Mouse (Mus musculus) hindbrain, postnatal 0 days (tissue): Measurements from ENCODE around the gene Gak. TPM values are rescaled to one million over a fixed set of nuclear protein-coding genes. Genes with fewer than 3 reads are reported as not detected.

Experiments used
- ATAC-seq: fragments of 200-750 bp; cut with Nextera tagmentation; 2 replicates; pipeline ENCODE4 v1.8.0; 2017; ENCODE audit warnings: mild to moderate bottlenecking, moderate TSS enrichment, moderate library complexity
- DNase-seq: peaks from one replicate; pipeline ENCODE4 v3.0.0-alpha.2; 2015; ENCODE audit warnings: low spot score
- H3K27ac ChIP-seq: fragments of 300-500 bp; sonication (generic); 2 replicates; pipeline ENCODE4 v1.5.1; 2014; ENCODE audit warnings: mild to moderate bottlenecking
- H3K27me3 ChIP-seq: fragments of 300-500 bp; sonication (generic); 2 replicates; pipeline ENCODE4 v1.6.1; 2014; ENCODE audit warnings: low read length, mixed read lengths; ENCODE audit not compliant: insufficient read depth
- H3K36me3 ChIP-seq: fragments of 300-500 bp; sonication (generic); 2 replicates; pipeline ENCODE4 v1.6.1; 2014; ENCODE audit warnings: low read length, mixed read lengths; ENCODE audit not compliant: insufficient read depth
- H3K4me1 ChIP-seq: fragments of 300-500 bp; sonication (generic); 2 replicates; pipeline ENCODE4 v1.6.1; 2014; ENCODE audit warnings: antibody characterized with exemption, low read length, mixed read lengths; ENCODE audit not compliant: insufficient read depth
- H3K4me2 ChIP-seq: fragments of 300-500 bp; sonication (generic); 2 replicates; pipeline ENCODE4 v1.6.1; 2014; ENCODE audit warnings: low read depth, mild to moderate bottlenecking, low read length, moderate library complexity, mixed read lengths
- H3K4me3 ChIP-seq: fragments of 300-500 bp; sonication (generic); 2 replicates; pipeline ENCODE4 v1.5.1; 2014; ENCODE audit warnings: low read length
- H3K9ac ChIP-seq: fragments of 300-500 bp; sonication (generic); replicated peaks from 2 replicates; pipeline ENCODE4 v1.6.1; 2014; ENCODE audit warnings: mild to moderate bottlenecking, low read length, moderate library complexity, mixed read lengths
- H3K9me3 ChIP-seq: fragments of 300-500 bp; sonication (generic); 2 replicates; pipeline ENCODE4 v1.6.1; 2016; ENCODE audit warnings: low read length, mixed read lengths
- CTCF ChIP-seq: IDR thresholded peaks from 2 replicates; pipeline ENCODE4 v1.5.1; 2016; ENCODE audit warnings: antibody characterized with exemption, control low read depth, low read depth
- whole genome bisulfite sequencing: fragments of 180-500 bp; shearing (Covaris S2); extraction: QIAGEN DNeasy Blood & Tissue Kit; methylation state at CpG from one replicate; pipeline ENCODE4 v1.1.7; 2014; 5-methylcytosine and 5-hydroxymethylcytosine counted together
- polyA plus RNA-seq: library from polyadenylated mRNA; unstranded; fragments of >200 nt; fragmentation: Nextera tagmentation; extraction: Ambion mirVana; gene quantifications from 2 replicates; pipeline ENCODE4 v1.2.1, GENCODE M21; 2015
- total RNA-seq: library from RNA; depleted of rRNA; stranded (reverse); fragments of >200 nt; gene quantifications from 2 replicates; pipeline ENCODE4 v1.2.3, GENCODE M21; 2014

Gak gene
- total and polyA plus RNA-seq, 2 experiments from 2014 or later: 43.5 to 75.5 TPM

DNA sequence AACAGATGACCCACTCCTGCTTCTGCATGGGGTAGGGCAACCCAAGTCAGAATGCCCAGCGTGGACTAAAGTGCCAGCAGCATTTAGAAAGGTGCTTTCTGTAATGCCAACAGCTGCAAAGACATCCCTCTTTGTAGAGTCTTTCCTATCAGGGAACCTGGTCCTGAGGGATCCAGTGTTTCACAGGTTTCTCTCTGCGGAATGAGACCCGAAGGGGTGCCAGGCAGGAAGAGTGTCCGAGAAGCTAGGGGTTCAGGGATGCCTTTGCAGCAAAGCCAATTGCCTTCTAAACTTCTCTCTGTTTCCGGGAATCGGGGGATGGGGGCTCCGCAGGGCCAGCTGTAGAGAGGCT is 80.4 kb downstream of the Gak start:
- H3K4me2 ChIP-seq: peak overlapping the region; percentile 78
- DNase-seq (no peak), ATAC-seq (no peak)
- H3K36me3 ChIP-seq: 0 out of 2 replicates have a peak, but pooled peaks cover 5% of the 10 kb centered on the region
- no peak for TF ChIP-seq CTCF
- no peaks in the 10 kb centered on the region for H3K9me3 ChIP-seq
- H3K4me1 ChIP-seq: peaks cover 6% of the 10 kb centered on the region; the same call in 1 of the 2 replicates
- no peaks in the 10 kb centered on the region for H3K27me3 ChIP-seq
- peak overlapping the region; percentile 72 for H3K9ac ChIP-seq
- WGBS: 11% methylated on average over 7 of the region's 7 CpGs
- H3K27ac ChIP-seq: peak overlapping the region; percentile 90
- H3K4me3 ChIP-seq: peak overlapping the region; percentile 48

DNA sequence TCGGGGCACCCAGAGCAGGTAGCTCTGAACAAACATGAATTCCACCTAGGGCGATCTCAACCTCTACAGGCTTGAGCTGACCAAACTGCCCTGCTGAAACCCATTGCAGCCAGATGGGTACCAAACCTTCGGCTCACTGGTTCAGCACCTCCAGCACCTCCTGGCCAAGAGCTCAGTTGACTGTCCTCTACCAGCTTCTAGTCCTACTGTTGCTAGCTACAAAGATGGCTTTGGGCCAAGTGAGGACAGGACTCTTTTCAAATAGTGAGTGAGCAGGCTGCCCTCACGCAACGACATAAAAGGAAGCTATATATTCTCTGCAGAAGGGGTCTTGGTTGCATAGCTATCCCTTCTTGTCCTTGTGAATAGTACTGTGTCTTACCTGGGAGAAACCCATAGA is 81.9 kb downstream of the Gak start:
- Histone ChIP-seq H3K27me3 (no peaks in the 10 kb centered on the region), H3K4me2 (0 out of 2 replicates have a peak overlapping the region, but pooled peaks have one; percentile 78), H3K4me1 (peaks cover 6% of the 10 kb centered on the region; the same call in 1 of the 2 replicates), H3K9ac (no peak overlapping the region), H3K9me3 (no peaks in the 10 kb centered on the region), H3K4me3 (no peak overlapping the region), H3K27ac (no peak overlapping the region), H3K36me3 (0 out of 2 replicates have a peak, but pooled peaks cover 5% of the 10 kb centered on the region)
- ATAC-seq (no peak), DNase-seq (no peak)
- WGBS: 93% methylated on average over 5 of the region's 5 CpGs
- no peak for TF ChIP-seq CTCF

DNA sequence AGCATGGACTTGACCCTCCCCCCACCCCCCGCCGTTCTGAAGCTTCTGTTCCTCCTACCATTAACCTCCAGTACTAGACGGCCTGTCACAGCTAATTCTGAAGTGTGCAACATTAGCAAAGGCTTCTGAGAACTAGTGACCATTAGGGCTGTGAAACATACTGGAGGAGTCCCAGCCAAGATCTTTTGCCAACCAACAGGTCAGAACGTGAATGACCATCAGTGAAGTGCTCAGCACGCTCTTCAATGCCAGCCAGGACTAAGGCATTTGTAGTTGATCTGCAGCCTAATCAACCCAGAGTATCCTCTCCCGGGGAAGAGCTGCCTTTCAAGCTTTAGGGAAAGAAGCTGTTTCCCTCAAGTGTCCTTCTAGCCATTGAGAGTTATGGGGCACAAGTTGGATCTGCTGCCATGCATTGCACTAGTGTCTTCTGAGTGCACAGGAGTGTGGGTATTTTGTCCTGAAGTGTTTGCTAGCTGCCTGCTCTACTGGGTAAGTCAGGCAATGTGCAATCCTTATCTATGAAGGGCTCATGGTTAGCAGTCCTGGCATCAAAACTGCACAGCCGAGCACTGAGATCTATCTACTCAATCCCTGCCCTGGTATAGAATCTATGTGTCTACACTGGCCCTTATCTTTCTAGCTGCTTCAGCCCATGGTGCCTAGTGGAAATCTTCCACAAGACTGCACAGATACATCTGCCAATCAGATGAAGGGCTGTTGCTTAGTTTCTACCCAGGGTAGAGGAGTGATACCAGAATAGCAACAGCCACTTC is 85.9 kb downstream of the Gak start:
- H3K36me3 ChIP-seq: peaks cover 17% of the 10 kb centered on the region
- no peak for TF ChIP-seq CTCF
- no peak overlapping the region for H3K4me3 ChIP-seq
- H3K9me3 ChIP-seq: no peaks in the 10 kb centered on the region
- H3K27ac ChIP-seq: no peak overlapping the region
- ATAC-seq (no peak), DNase-seq (no peak)
- no peak overlapping the region for H3K4me2 ChIP-seq
- peaks cover 2% of the 10 kb centered on the region; the same call in 1 of the 2 replicates for H3K4me1 ChIP-seq
- no peaks in the 10 kb centered on the region for H3K27me3 ChIP-seq
- H3K9ac ChIP-seq: no peak overlapping the region
- whole genome bisulfite sequencing: 70% methylated on average over 7 of the region's 7 CpGs

DNA sequence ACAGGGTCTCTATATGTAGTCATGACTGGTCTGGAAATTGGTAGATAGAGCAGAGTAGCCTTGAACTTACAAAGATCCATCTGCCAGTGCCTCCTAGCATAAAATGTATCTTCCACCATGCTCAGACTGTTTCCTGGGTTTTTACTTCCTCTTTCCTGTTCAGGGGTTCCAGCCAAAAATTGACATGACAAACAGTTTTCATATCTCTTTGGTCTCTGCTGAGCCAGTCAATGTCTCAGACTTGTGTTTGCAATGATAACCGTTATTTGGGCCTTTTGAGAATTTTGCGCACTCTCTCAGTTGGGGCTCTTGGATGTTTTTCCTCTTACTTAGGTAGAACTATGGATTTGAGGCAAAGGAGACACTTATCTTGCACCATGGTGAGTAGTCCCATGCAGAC is 95.4 kb downstream of the Gak start:
- Histone ChIP-seq H3K9me3 (peaks cover 7% of the 10 kb centered on the region; the same call in 1 of the 2 replicates), H3K4me1 (no peaks in the 10 kb centered on the region), H3K4me3 (no peak overlapping the region), H3K27me3 (no peaks in the 10 kb centered on the region), H3K4me2 (no peak overlapping the region), H3K9ac (no peak overlapping the region), H3K36me3 (peaks cover 5% of the 10 kb centered on the region; the same call in 1 of the 2 replicates), H3K27ac (no peak overlapping the region)
- DNase-seq (no peak), ATAC-seq (no peak)
- 95% methylated on average over 2 of the region's 2 CpGs for WGBS
- TF ChIP-seq CTCF: no peak

DNA sequence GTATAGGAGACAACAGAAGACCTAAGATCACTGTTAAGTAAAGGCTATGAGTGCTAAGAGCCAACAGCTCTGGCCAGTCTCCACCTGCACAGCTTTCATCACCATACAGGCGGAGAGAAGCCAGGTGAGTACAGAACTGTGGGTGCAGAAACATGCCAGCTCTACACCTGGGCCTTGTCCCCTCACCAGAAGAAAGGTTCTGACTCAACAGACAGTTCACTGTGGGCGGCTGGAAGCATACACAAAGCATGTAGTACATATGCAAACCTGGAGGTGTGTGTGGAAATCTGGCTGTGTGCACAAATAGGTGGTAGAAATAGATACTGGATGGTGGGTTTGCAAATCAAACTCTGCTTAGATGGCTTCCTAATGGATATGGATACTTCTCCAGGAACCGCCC is 107.0 kb downstream of the Gak start:
- H3K36me3 ChIP-seq: peaks cover 34% of the 10 kb centered on the region; the same call in 1 of the 2 replicates
- no peak overlapping the region for H3K27ac ChIP-seq
- no peaks in the 10 kb centered on the region for H3K27me3 ChIP-seq
- ATAC-seq (no peak), DNase-seq (no peak)
- H3K4me1 ChIP-seq: no peaks in the 10 kb centered on the region
- H3K4me2 ChIP-seq: no peak overlapping the region
- no peak for TF ChIP-seq CTCF
- no peak overlapping the region for H3K4me3 ChIP-seq
- no peaks in the 10 kb centered on the region for H3K9me3 ChIP-seq
- no peak overlapping the region for H3K9ac ChIP-seq
- 86% methylated on average over 3 of the region's 3 CpGs for WGBS

DNA sequence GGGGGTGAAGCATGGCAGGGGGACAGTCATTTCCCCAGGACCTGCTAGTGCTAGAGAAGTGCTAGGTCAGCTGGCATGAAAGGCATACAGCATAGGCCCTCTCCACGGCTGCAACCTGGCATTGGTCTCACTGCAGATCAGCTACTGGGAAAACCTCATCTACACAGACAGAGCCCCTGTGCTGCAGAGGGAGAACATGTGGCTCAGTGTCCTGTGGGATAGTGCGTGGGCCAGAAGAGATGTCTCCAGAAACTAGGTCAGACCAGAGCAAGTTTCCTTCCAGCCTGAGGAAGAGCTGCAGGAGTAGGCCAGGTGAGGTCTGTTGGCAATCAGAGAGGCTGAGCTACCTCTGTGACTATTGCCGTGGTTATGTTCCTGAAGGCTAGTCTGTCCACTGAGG is 107.7 kb downstream of the Gak start:
- Histone ChIP-seq H3K36me3 (peaks cover 34% of the 10 kb centered on the region; the same call in 1 of the 2 replicates), H3K9ac (no peak overlapping the region), H3K9me3 (no peaks in the 10 kb centered on the region), H3K4me1 (no peaks in the 10 kb centered on the region), H3K27ac (no peak overlapping the region), H3K4me2 (no peak overlapping the region), H3K27me3 (no peaks in the 10 kb centered on the region), H3K4me3 (no peak overlapping the region)
- DNase-seq (no peak), ATAC-seq (no peak)
- 80% methylated on average over 3 of the region's 3 CpGs for WGBS
- TF ChIP-seq CTCF: no peak

DNA sequence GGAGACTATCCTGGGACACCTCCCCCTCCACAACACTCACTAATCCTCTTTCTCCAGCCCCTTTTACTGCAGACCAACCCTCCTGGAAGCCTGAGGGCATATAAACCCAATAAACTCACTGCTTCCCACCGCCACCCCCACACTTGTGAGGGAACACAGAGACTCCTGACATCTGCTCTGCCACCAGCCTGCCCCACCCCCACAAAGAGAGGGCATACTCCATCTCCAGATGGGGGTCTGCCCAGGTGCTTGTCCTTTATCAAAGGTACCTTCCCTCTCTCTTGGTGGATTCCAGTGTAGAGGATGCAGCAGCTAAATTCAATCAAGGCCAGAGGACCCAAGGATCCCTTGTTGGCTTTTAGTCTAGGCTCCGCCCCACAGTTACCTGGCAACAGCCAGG is 108.5 kb downstream of the Gak start:
- ATAC-seq (no peak), DNase-seq (no peak)
- no peak for TF ChIP-seq CTCF
- no peak overlapping the region for H3K4me2 ChIP-seq
- H3K36me3 ChIP-seq: peaks cover 34% of the 10 kb centered on the region; the same call in 1 of the 2 replicates
- H3K27ac ChIP-seq: no peak overlapping the region
- no peak overlapping the region for H3K4me3 ChIP-seq
- no peak overlapping the region for H3K9ac ChIP-seq
- no peaks in the 10 kb centered on the region for H3K4me1 ChIP-seq
- H3K27me3 ChIP-seq: no peaks in the 10 kb centered on the region
- WGBS: 66% methylated on average over 2 of the region's 2 CpGs
- no peaks in the 10 kb centered on the region for H3K9me3 ChIP-seq
